Mouse (Mus musculus): Measurements from ENCODE around the gene Asl.

GRCm38 (mm10) chr5:130046589-130046988 lies 17.5 kb upstream of the Asl start:
- no peak for TF ChIP-seq POLR2A (IDR thresholded peaks at IDR 0.05; ENCODE audit: borderline replicate concordance, extremely low read depth, insufficient read depth, insufficient read length, poor library complexity, severe bottlenecking)
- TF ChIP-seq CTCF (IDR thresholded peaks at IDR 0.05; ENCODE audit: borderline replicate concordance, extremely low read depth, insufficient read depth, insufficient read length) = no peak

Data from brain, embryonic 14.5 days (tissue).